Mouse (Mus musculus): ENCODE measurements around the gene Inpp5b.

GRCm38 (mm10) chr4:124762858-124763452 is 21.3 kb downstream of the Inpp5b start:
- TF ChIP-seq POLR2A (IDR thresholded peaks at IDR 0.05; ENCODE audit: control insufficient read depth, low read depth, low read length) (no peak), CTCF (IDR thresholded peaks at IDR 0.05; ENCODE audit: control insufficient read depth, insufficient read depth, insufficient replicate concordance, low read depth, low read length) (no peak)

Data from testis, adult 2 months (tissue).